ENCODE assay signal across 17 mouse cellular contexts in genomic region chr1:161670937-161671336, GRCm38 (mm10).
DNase-seq lines count a peak whose midpoint lies in the region; ATAC-seq and TF ChIP-seq lines count a peak whose summit lies in the region.
"Had no signal": no experiment of that assay in that cellular context is flagged by ENCODE, and none has a peak within 500 bp of the region (broad histone marks: within the 10 kb centered on the region; RNA-seq: fewer than 3 reads in every experiment).

No protein-coding gene starts in this region.

- intact Hi-C loops in left cerebral cortex, postnatal 25 days (cut with DNase I): no loop called here

- H3K4me1 ChIP-seq in lung, postnatal 0 days (ENCODE audit: insufficient read depth, low read depth, low read length): no peaks in the 10 kb centered on the region
- H3K4me1 ChIP-seq: forebrain, embryonic 12.5 days; heart, embryonic 15.5 days; limb, embryonic 13.5 days had no signal

- no peak for ATAC-seq in lung, postnatal 0 days
- peak; percentile 99 for ATAC-seq in activated CD4-positive, CD25-positive, alpha-beta regulatory T cell, adult 4 months
- peak; percentile 70 for ATAC-seq in neutrophil, adult 5-6 weeks (ENCODE audit: extremely low read depth, insufficient number of reproducible peaks, low FRiP score, poor library complexity, severe bottlenecking)

- H3K4me2 ChIP-seq in lung, postnatal 0 days (replicated peaks; ENCODE audit: low read depth, low read length): no peak overlapping the region
- H3K4me2 ChIP-seq: forebrain, embryonic 12.5 days; heart, embryonic 15.5 days; hindbrain, embryonic 14.5 days; limb, embryonic 13.5 days had no signal

- DNase-seq in lung, postnatal 36 days: peak; percentile 3
- no peak for DNase-seq in lung, postnatal 0 days (ENCODE audit: low spot score)
- DNase-seq in thymus, postnatal 4 days: peak; percentile 53
- no peak for DNase-seq in cerebellum, adult 8-10 months
- no peak for DNase-seq in left cerebral cortex, postnatal 25 days (ENCODE audit: low spot score in 2 of 2)
- no peak for DNase-seq in embryo, embryonic 10.5 days (ENCODE audit: low spot score)
- DNase-seq: cerebellum, postnatal 36 days; kidney, adult 8-10 months; kidney, postnatal 4 days; lung, adult 18-20 months; right cerebral cortex, postnatal 25 days had no signal

- H3K9ac ChIP-seq in lung, postnatal 0 days (replicated peaks; ENCODE audit: low read depth): no peak overlapping the region
- H3K9ac ChIP-seq: forebrain, embryonic 12.5 days; heart, embryonic 15.5 days; hindbrain, embryonic 14.5 days; limb, embryonic 13.5 days had no signal

- no peak for TF ChIP-seq EP300 in lung, postnatal 0 days (IDR thresholded peaks at IDR 0.05)

- WGBS in lung, postnatal 0 days: 81% methylated on average over 5 of the region's 5 CpGs

- no peaks in the 10 kb centered on the region for H3K27me3 ChIP-seq in lung, postnatal 0 days (replicated peaks; ENCODE audit: insufficient read depth, low read length)
- H3K27me3 ChIP-seq: forebrain, embryonic 12.5 days; heart, embryonic 15.5 days; limb, embryonic 13.5 days had no signal

- no peaks in the 10 kb centered on the region for H3K36me3 ChIP-seq in lung, postnatal 0 days (ENCODE audit: insufficient read depth, low read length)
- H3K36me3 ChIP-seq: forebrain, embryonic 12.5 days; heart, embryonic 15.5 days; limb, embryonic 13.5 days had no signal

- no peak overlapping the region for H3K4me3 ChIP-seq in lung, postnatal 0 days (ENCODE audit: low read depth, low read length)
- H3K4me3 ChIP-seq: forebrain, embryonic 12.5 days; heart, embryonic 15.5 days; limb, embryonic 13.5 days had no signal

- H3K9me3 ChIP-seq in lung, postnatal 0 days (ENCODE audit: low read length): no peaks in the 10 kb centered on the region
- H3K9me3 ChIP-seq: forebrain, embryonic 12.5 days; heart, embryonic 15.5 days; limb, embryonic 13.5 days had no signal

- H3K27ac ChIP-seq in lung, postnatal 0 days (ENCODE audit: low read length): no peak overlapping the region
- H3K27ac ChIP-seq: forebrain, embryonic 12.5 days; heart, embryonic 15.5 days; hindbrain, embryonic 14.5 days; limb, embryonic 13.5 days had no signal

- TF ChIP-seq CTCF in lung, postnatal 0 days (IDR thresholded peaks at IDR 0.05): no peak

Comparison
In these comparisons a context has a peak if more than half of its experiments do, and no peak if none do; other contexts are left out.
1. DNase-seq: peak in lung, postnatal 36 days (single experiment) and thymus, postnatal 4 days (single experiment); none in lung, postnatal 0 days (single experiment), cerebellum, adult 8-10 months (single experiment), left cerebral cortex, postnatal 25 days (0 of 2) and embryo, embryonic 10.5 days (single experiment).